Mouse (Mus musculus): ENCODE data around the gene Galk1. TPM values are rescaled to one million over a fixed set of nuclear protein-coding genes. Genes with fewer than 3 reads are reported as not detected.
"Not testable (repeated sequence)": the region's sequence is repeated elsewhere in the genome, so short reads cannot be mapped to it uniquely, and the experiment has no call there.

Gene Galk1
- polyA plus RNA-seq, 1 experiment from 2014 or later, result 164 TPM

GRCm38 (mm10) chr11:116030088-116030897 lies 17.8 kb upstream of the Galk1 start, which contains the start of gene Unk:
TSS of gene Unk (plus strand) at chr11:116030322.
- peak within 1 kb of the TSS; percentile 98 for H3K27ac ChIP-seq
- peak within 1 kb of the TSS; percentile 94 for H3K4me2 ChIP-seq
- WGBS (ENCODE audit: insufficient replicate concordance), result under 1% methylated on average over 62 of the region's 67 CpGs
- peak within 1 kb of the TSS; percentile 96 for H3K9ac ChIP-seq
- no peaks in the 10 kb centered on the region for H3K27me3 ChIP-seq
- no peaks in the 10 kb centered on the region for H3K9me3 ChIP-seq (replicated peaks)
- peaks cover 45% of the 10 kb centered on the region for H3K4me1 ChIP-seq (replicated peaks)
- ATAC-seq (ENCODE audit: low read depth) (peak; percentile 90), DNase-seq (peak; percentile 94)
- peak within 1 kb of the TSS; percentile 85 for H3K4me3 ChIP-seq (replicated peaks)
- peaks cover 23% of the 10 kb centered on the region; the same call in 1 of the 2 replicates for H3K36me3 ChIP-seq

GRCm38 (mm10) chr11:116029086-116029865 lies 16.8 kb upstream of the Galk1 start:
- Histone ChIP-seq H3K9me3 (replicated peaks) (no peaks in the 10 kb centered on the region), H3K36me3 (peaks cover 15% of the 10 kb centered on the region; the same call in 1 of the 2 replicates), H3K4me2 (peak overlapping the region; percentile 71), H3K27me3 (no peaks in the 10 kb centered on the region), H3K27ac (peak overlapping the region; percentile 79), H3K4me3 (replicated peaks) (peak overlapping the region; percentile 85), H3K4me1 (replicated peaks) (peaks cover 49% of the 10 kb centered on the region), H3K9ac (peak overlapping the region; percentile 96)
- no peak for DNase-seq
- ATAC-seq (ENCODE audit: low read depth), result no peak
- 57% methylated on average over 6 of the region's 6 CpGs for WGBS (ENCODE audit: insufficient replicate concordance)

- H3K9ac ChIP-seq, result 0 out of 2 replicates have a peak overlapping the region, but pooled peaks have one; percentile 33
- 75% methylated on average over 9 of the region's 9 CpGs for WGBS (ENCODE audit: insufficient replicate concordance)
- no peaks in the 10 kb centered on the region for H3K27me3 ChIP-seq
- H3K27ac ChIP-seq, result 0 out of 2 replicates have a peak overlapping the region, but pooled peaks have one; percentile 79
- H3K36me3 ChIP-seq, result peaks cover 10% of the 10 kb centered on the region
- no peak for DNase-seq
- peaks cover 45% of the 10 kb centered on the region for H3K4me1 ChIP-seq (replicated peaks)
- no peaks in the 10 kb centered on the region for H3K9me3 ChIP-seq (replicated peaks)
- no peak overlapping the region for H3K4me2 ChIP-seq
- H3K4me3 ChIP-seq (replicated peaks), result no peak overlapping the region
- ATAC-seq (ENCODE audit: low read depth), result no peak
Measured at GRCm38 (mm10) chr11:116028177-116028865, 15.8 kb upstream of the Galk1 start.

- peaks cover 39% of the 10 kb centered on the region for H3K4me1 ChIP-seq (replicated peaks)
- peak within 1 kb of the TSS; percentile 79; the same call in 1 of the 2 replicates for H3K27ac ChIP-seq
- H3K27me3 ChIP-seq, result no peaks in the 10 kb centered on the region
- WGBS (ENCODE audit: insufficient replicate concordance), result 75% methylated on average over 4 of the region's 4 CpGs
- H3K4me3 ChIP-seq (replicated peaks), result no peak within 1 kb of the TSS
- DNase-seq, result no peak
- H3K36me3 ChIP-seq, result peaks cover 12% of the 10 kb centered on the region
- ATAC-seq (ENCODE audit: low read depth), result no peak
- H3K4me2 ChIP-seq, result no peak within 1 kb of the TSS
- H3K9me3 ChIP-seq (replicated peaks), result no peaks in the 10 kb centered on the region
- 0 out of 2 replicates have a peak within 1 kb of the TSS, but pooled peaks have one; percentile 33 for H3K9ac ChIP-seq
Measured at GRCm38 (mm10) chr11:116027756-116028155, 15.2 kb upstream of the Galk1 start, which contains the start of gene H3f3b. TSS of gene H3f3b (minus strand) at chr11:116027962.

- H3K4me1 ChIP-seq (replicated peaks), result peaks cover 27% of the 10 kb centered on the region
- WGBS (ENCODE audit: insufficient replicate concordance), result 86% methylated on average over 3 of the region's 3 CpGs
- no peaks in the 10 kb centered on the region for H3K27me3 ChIP-seq
- H3K4me3 ChIP-seq (replicated peaks), result no peak overlapping the region
- H3K27ac ChIP-seq, result peak overlapping the region; percentile 72
- no peaks in the 10 kb centered on the region for H3K9me3 ChIP-seq (replicated peaks)
- ATAC-seq (ENCODE audit: low read depth), result no peak
- H3K9ac ChIP-seq, result no peak overlapping the region
- no peak overlapping the region for H3K4me2 ChIP-seq
- H3K36me3 ChIP-seq, result peaks cover 21% of the 10 kb centered on the region
- DNase-seq, result no peak
Measured at GRCm38 (mm10) chr11:116025056-116025845, 12.7 kb upstream of the Galk1 start.

- Histone ChIP-seq H3K36me3 (peaks cover 21% of the 10 kb centered on the region), H3K9me3 (replicated peaks) (no peaks in the 10 kb centered on the region), H3K27ac (peak overlapping the region; percentile 100), H3K4me3 (replicated peaks) (peak overlapping the region; percentile 100), H3K27me3 (no peaks in the 10 kb centered on the region), H3K9ac (peak overlapping the region; percentile 100), H3K4me1 (replicated peaks) (peaks cover 22% of the 10 kb centered on the region), H3K4me2 (peak overlapping the region; percentile 77)
- peak; percentile 93 for ATAC-seq (ENCODE audit: low read depth)
- WGBS (ENCODE audit: insufficient replicate concordance), result under 1% methylated on average over 37 of the region's 37 CpGs
- peak; percentile 96 for DNase-seq
Measured at GRCm38 (mm10) chr11:116024356-116024808, 11.9 kb upstream of the Galk1 start.

- under 1% methylated on average over 57 of the region's 57 CpGs for WGBS (ENCODE audit: insufficient replicate concordance)
- peak; percentile 61 for ATAC-seq (ENCODE audit: low read depth)
- peak overlapping the region; percentile 100 for H3K27ac ChIP-seq
Measured at GRCm38 (mm10) chr11:116023771-116024355, 11.3 kb upstream of the Galk1 start.

GRCm38 (mm10) chr11:116023074-116023770 lies 10.7 kb upstream of the Galk1 start:
- WGBS (ENCODE audit: insufficient replicate concordance), result 5% methylated on average over 18 of the region's 18 CpGs
- DNase-seq, result not testable (repeated sequence)

More at GRCm38 (mm10) chr11:116023771-116024355, 11.3 kb upstream of the Galk1 start:
- Histone ChIP-seq H3K9ac (peak overlapping the region; percentile 100), H3K4me1 (replicated peaks) (peaks cover 17% of the 10 kb centered on the region), H3K9me3 (replicated peaks) (no peaks in the 10 kb centered on the region), H3K36me3 (peaks cover 21% of the 10 kb centered on the region), H3K4me3 (replicated peaks) (peak overlapping the region; percentile 100), H3K4me2 (peak overlapping the region; percentile 77), H3K27me3 (no peaks in the 10 kb centered on the region)
- DNase-seq, result peak; percentile 75

GRCm38 (mm10) chr11:116022256-116022780 lies 9.8 kb upstream of the Galk1 start:
- Histone ChIP-seq H3K36me3 (peaks cover 21% of the 10 kb centered on the region), H3K9ac (peak overlapping the region; percentile 61), H3K4me1 (replicated peaks) (peaks cover 12% of the 10 kb centered on the region)

More at GRCm38 (mm10) chr11:116023074-116023770, 10.7 kb upstream of the Galk1 start:
- H3K9me3 ChIP-seq (replicated peaks); ATAC-seq (ENCODE audit: low read depth); H3K27me3 ChIP-seq: not testable (repeated sequence)
- Histone ChIP-seq H3K4me1 (replicated peaks) (peaks cover 12% of the 10 kb centered on the region), H3K9ac (peak overlapping the region; percentile 100), H3K4me2 (peak overlapping the region; percentile 77), H3K4me3 (replicated peaks) (peak overlapping the region; percentile 100), H3K36me3 (peaks cover 21% of the 10 kb centered on the region), H3K27ac (peak overlapping the region; percentile 100)

More at GRCm38 (mm10) chr11:116022256-116022780, 9.8 kb upstream of the Galk1 start:
- Histone ChIP-seq H3K9me3 (replicated peaks) (no peaks in the 10 kb centered on the region), H3K4me3 (replicated peaks) (peak overlapping the region; percentile 100), H3K27ac (no peak overlapping the region), H3K4me2 (peak overlapping the region; percentile 77), H3K27me3 (no peaks in the 10 kb centered on the region)
- DNase-seq, result no peak
- no peak for ATAC-seq (ENCODE audit: low read depth)
- 76% methylated on average over 4 of the region's 4 CpGs for WGBS (ENCODE audit: insufficient replicate concordance)
